Mouse (Mus musculus): Measurements from ENCODE around the gene Limch1.

- TF ChIP-seq MAFK (IDR thresholded peaks at IDR 0.05; ENCODE audit: insufficient read depth, low read depth, low read length) (no peak), HCFC1 (IDR thresholded peaks at IDR 0.05; ENCODE audit: borderline replicate concordance, insufficient read depth, low read length) (no peak), CHD2 (IDR thresholded peaks at IDR 0.05; ENCODE audit: low read depth, low read length) (no peak), ZNF384 (IDR thresholded peaks at IDR 0.05; ENCODE audit: low read depth, low read length) (no peak)
These were observed 214.3 kb downstream of the Limch1 start for GRCm38 (mm10) chr5:66959968-66960367.
